Mouse (Mus musculus) olfactory bulb, adult 2 months (tissue): Measurements from ENCODE around the gene Grm1.

ENCODE experiments used
- CTCF ChIP-seq: fragments of 200-500 bp; IDR thresholded peaks from 2 replicates; pipeline ENCODE4 v1.5.1; 2012; ENCODE audit warnings: low read depth, mild to moderate bottlenecking, low read length, moderate library complexity; ENCODE audit not compliant: insufficient read depth
- POLR2A ChIP-seq: fragments of 200-500 bp; IDR thresholded peaks from 2 replicates; pipeline ENCODE4 v1.6.1; 2012; ENCODE audit warnings: mild to moderate bottlenecking, low read depth, low read length, moderate library complexity; ENCODE audit not compliant: insufficient read depth

GRCm38 (mm10) chr10:10950557-10950956 lies 131.6 kb downstream of the Grm1 start:
- TF ChIP-seq POLR2A (no peak), CTCF (no peak)
